Mouse (Mus musculus) left cerebral cortex, postnatal 4 days (tissue): ENCODE results near the gene Hist2h3c2. TPM values are rescaled to one million over a fixed set of nuclear protein-coding genes. Genes with fewer than 3 reads are reported as not detected.
"Not testable (repeated sequence)": the region's sequence is repeated elsewhere in the genome, so short reads cannot be mapped to it uniquely, and the experiment has no call there.

Experiments used
- DNase-seq: peaks from one replicate; pipeline ENCODE4 v3.0.0-alpha.2; 2022
- intact Hi-C: fragments of 180-260 bp; cut with DNase I; formaldehyde crosslinking; loops from one replicate; pipeline ENCODE4 v1.15.1; 2025
- microRNA-seq: library from miRNA; unstranded; fragments of <30 nt; microRNA quantifications from one replicate; pipeline ENCODE4 v1.2.0, GENCODE M21; 2022
- total RNA-seq, 2 experiments: library from RNA; stranded (reverse); gene quantifications; 2 replicates each; pipeline ENCODE4 v1.2.3; 2021

Hist2h3c2 gene
- total RNA-seq, 2 experiments from 2014 or later: 26.7 to 36.2 TPM

GRCm38 (mm10) chr3:96207819-96208218 is 31.1 kb downstream of the Hist2h3c2 start:
- no peak for DNase-seq
- intact Hi-C loops: no loop called here

- DNase-seq: no peak
- intact Hi-C loops: no loop called here
Observed at GRCm38 (mm10) chr3:96199731-96200130, 39.2 kb downstream of the Hist2h3c2 start.

DNA sequence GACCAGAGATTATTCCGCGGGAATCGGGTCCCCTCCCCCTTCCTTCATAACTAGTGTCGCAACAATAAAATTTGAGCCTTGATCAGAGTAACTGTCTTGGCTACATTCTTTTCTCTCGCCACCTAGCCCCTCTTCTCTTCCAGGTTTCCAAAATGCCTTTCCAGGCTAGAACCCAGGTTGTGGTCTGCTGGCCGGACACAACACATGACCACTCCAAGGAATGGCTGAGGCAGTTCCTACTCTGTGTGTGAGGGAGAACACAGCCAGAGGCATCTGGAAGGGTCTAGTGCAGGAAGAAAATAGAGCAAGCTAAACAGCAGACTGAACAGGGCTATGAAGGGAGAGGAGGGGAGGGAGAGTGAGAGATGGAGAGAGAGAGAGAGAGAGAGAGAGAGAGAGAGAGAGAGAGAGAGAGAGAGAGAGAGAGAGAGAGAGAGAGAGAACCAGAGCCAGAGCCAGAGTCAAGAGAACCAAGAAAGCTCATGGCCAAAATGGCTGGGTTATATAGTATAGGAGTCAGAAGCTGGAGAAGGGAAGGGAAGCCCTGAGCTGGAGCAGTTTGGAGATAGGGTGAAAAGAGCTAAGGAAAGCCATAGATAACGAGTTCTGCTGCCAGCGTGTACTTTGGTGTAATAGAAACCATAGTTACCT is 40.2 kb downstream of the Hist2h3c2 start:
- DNase-seq, intact Hi-C loops: not testable (repeated sequence)

DNA sequence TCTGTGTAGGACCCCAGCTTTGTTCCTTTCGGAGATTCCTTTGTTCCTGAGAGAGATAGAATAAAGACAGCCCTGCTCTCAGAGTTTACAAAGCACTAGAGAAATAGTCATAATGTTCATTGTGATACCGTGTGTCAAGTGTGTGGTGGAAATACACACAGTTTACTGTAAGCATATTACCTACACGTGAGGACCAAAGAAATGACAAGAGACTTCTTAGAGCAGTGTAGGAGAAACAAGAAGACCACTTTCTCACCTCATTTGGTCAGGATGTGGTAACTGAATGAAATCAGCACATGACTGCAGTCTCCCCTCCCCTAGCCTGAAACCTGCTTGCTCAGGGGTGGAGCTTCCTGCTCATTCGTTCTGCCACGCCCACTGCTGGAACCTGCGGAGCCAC is 40.7 kb downstream of the Hist2h3c2 start:
- intact Hi-C loops: no loop called here
- no peak for DNase-seq

GRCm38 (mm10) chr3:96197129-96197749 is 41.7 kb downstream of the Hist2h3c2 start:
- DNase-seq: peak; percentile 91
- intact Hi-C loops: no loop called here

GRCm38 (mm10) chr3:96196437-96197128 is 42.3 kb downstream of the Hist2h3c2 start:
- no peak for DNase-seq
- intact Hi-C loops: no loop called here

DNA sequence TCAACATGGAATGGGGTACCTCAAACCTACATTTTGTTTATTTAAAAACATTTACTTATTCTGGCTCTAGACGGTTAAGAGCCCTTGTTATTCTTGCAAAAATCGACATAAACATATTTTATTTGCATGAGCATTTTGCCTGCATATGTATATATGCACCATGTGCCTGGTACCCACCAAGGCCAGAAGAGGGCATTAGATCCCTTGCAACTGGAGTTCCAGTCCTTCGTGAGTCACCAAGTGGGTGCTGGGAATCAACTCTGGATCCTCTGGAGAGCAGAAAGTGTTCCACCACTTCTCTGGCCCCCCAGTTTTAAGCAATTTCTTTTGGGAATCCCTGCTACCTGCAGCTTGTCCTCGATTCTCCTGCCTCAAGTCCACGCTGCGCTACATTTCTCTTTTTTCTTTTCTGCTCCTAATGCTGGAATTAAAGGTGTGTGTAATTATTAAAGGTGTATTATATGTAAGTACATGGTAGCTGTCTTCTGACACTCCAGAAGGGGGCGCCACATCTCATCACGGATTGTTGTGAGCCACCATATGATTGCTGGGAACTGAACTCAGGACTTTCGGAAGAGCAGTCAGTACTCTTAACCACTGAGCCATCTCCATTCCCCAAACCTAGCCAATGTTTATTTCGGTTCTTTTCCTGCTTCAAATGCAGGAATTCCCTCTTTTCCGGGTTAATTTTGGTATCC is 43.2 kb downstream of the Hist2h3c2 start:
- intact Hi-C loops: no loop called here
- DNase-seq: no peak

DNA sequence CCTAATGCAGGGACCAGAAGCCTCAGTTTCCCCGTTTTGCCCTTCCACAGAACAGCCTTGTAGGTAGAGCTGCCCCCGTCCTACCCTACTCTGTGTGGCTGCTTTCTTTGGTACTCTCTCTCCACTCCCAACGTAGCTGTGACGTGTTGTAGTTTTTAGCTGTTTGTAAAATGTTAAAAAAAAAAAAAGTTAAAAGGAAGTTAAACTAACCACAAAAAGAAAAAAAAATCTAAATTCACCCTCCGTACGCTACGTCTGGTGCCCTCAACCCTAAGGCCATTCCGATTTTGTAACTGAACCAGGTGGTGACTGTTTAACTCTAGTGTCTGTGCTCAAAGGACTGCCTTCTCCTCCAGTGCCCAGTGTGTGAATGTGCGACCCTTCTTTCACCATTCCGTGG is 44.0 kb downstream of the Hist2h3c2 start:
- no peak for DNase-seq
- intact Hi-C loops: no loop called here

DNA sequence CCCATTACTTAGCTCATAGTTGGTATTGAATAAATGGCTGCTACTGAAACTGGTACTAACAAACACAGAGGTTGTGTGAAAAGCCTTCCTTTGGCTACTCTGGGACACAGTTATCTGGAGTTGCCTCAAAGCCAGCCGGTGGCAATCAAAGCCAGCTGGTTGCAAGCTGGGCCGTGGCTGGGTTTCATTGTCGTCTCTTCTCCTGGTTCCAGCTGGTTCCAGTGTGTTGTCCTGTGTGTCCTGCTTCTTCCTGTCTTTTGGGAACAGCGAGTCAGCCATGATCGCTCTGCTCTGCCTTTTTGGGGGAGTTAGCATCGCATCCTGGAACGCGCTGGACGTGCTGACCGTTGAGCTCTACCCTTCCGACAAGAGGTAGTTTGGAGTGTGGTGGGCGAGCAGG is 46.0 kb downstream of the Hist2h3c2 start:
- intact Hi-C loops: no loop called here
- no peak for DNase-seq

Small RNA genes within 50 kb of the gene (microRNA-seq; reads per million reads assigned to microRNA genes)
- gene Gm44492 (not detected), gene Gm47311 (not detected), gene Gm47313 (not detected)

Other genes with a start within 250 kb of the Hist2h3c2 start
- 10 to 100 TPM; 83.3 to 89.3 TPM for gene Plekho1, start 243.1 kb downstream of the Hist2h3c2 start, total RNA-seq
- gene Vps45, start 180.7 kb downstream of the Hist2h3c2 start, total RNA-seq: 10 to 100 TPM; 53.6 to 54.1 TPM
- 10 to 100 TPM; 17.6 to 17.9 TPM for gene Otud7b, start 134.6 kb downstream of the Hist2h3c2 start, total RNA-seq
- gene Mtmr11, start 77.1 kb downstream of the Hist2h3c2 start, total RNA-seq: 1 to 10 TPM; 6.4 to 7.0 TPM
- gene Sf3b4, start 66.8 kb downstream of the Hist2h3c2 start, total RNA-seq: 10 to 100 TPM; 62.0 to 63.6 TPM
- gene Sv2a, start 58.0 kb downstream of the Hist2h3c2 start, total RNA-seq: 100 to 1,000 TPM; 241 to 264 TPM
- gene Bola1, start 19.4 kb downstream of the Hist2h3c2 start, total RNA-seq: 10 to 100 TPM; 18.7 to 24.7 TPM
- gene Hist2h2ab, start 19.3 kb downstream of the Hist2h3c2 start, total RNA-seq: 10 to 100 TPM; 21.6 to 26.0 TPM
- 10 to 100 TPM; 70.9 to 71.7 TPM for gene Hist2h2ac, start 18.2 kb downstream of the Hist2h3c2 start, total RNA-seq
- 1 to 10 TPM; 4.6 to 5.2 TPM for gene Hist2h2be, start 18.0 kb downstream of the Hist2h3c2 start, total RNA-seq
- 100 to 1,000 TPM; 517 to 538 TPM for gene Hist2h2aa2, start 1.1 kb upstream of the Hist2h3c2 start, total RNA-seq
- 10 to 100 TPM in 1 of 2 experiments, 1 to 10 TPM in 1; 9.5 to 10.0 TPM for gene Hist2h2aa1, start 6.4 kb upstream of the Hist2h3c2 start, total RNA-seq
- under 1 TPM in 1 of 2 experiments, not detected in 1; 0.90 TPM for gene Hist2h3c1, start 7.6 kb upstream of the Hist2h3c2 start, total RNA-seq
- 10 to 100 TPM; 53.4 to 58.8 TPM for gene Hist2h4, start 24.2 kb upstream of the Hist2h3c2 start, total RNA-seq
- gene Hist2h3b, start 29.5 kb upstream of the Hist2h3c2 start, total RNA-seq: 100 to 1,000 TPM; 250 to 268 TPM
- gene Hist2h2bb, start 30.6 kb upstream of the Hist2h3c2 start, total RNA-seq: 100 to 1,000 TPM; 306 to 312 TPM
- gene Fcgr1, start 54.8 kb upstream of the Hist2h3c2 start, total RNA-seq: 1 to 10 TPM in 1 of 2 experiments, under 1 TPM in 1; 0.52 to 1.2 TPM
- gene BC107364, start 213.2 kb upstream of the Hist2h3c2 start, total RNA-seq: not detected